Mouse (Mus musculus): ENCODE data around the gene Cep55. TPM values are rescaled to one million over a fixed set of nuclear protein-coding genes. Genes with fewer than 3 reads are reported as not detected.
A peak's percentile ranks its signal among the peaks of the same experiment; 100 is the strongest.

Gene Cep55
- total RNA-seq, 1 experiment from 2014 or later: 4.1 TPM

GRCm38 (mm10) chr19:38086948-38087551 lies 32.2 kb downstream of the Cep55 start:
- no peak for ATAC-seq (replicated peaks; ENCODE audit: insufficient number of reproducible peaks, low FRiP score, low TSS enrichment, poor library complexity, severe bottlenecking)

DNA sequence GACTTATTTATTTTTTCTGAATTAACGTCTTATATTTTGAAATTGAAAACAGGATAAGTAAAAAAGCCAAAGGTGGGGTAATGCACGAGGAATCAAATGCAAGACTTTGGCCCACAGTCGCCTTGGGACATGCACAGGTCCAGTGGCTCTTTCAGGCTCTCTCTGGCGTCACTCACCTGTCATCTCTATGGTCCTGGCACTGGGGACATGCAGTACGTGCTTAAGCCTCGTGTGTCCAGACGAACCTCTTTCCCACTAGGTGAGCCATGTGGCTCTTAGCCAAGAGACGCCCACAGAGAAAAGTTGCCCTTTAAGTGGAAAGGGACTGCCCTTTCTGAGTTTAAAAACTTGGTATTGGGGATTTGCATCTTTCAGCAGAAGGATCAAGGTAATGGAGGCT lies 34.5 kb downstream of the Cep55 start:
- ATAC-seq (replicated peaks; ENCODE audit: insufficient number of reproducible peaks, low FRiP score, low TSS enrichment, poor library complexity, severe bottlenecking): no peak

DNA sequence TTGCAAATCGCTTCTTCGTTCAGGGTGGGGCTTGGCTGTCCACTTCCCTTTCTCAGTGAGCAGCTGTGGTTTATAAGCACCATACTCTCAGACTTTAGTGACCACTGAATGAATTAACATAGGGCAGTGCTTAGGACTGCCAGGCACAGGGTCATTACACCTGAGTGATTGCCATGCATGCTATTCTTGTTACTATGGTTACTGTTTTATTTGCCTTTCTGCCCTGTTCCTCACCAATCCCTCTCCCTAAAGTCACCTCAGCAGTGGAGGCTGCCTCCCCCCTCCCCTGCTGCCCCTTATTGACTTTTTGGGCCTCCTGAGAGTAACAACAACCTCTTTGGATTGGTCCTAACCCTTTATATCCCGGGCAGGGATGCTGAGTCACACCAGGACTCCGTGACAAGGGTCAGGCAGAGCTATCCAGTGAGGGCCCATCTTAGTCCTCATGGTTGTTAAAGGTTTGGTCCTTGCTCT lies 36.7 kb downstream of the Cep55 start:
- ATAC-seq (replicated peaks; ENCODE audit: insufficient number of reproducible peaks, low FRiP score, low TSS enrichment, poor library complexity, severe bottlenecking): peak; percentile 37; the same call in 1 of the 2 replicates

DNA sequence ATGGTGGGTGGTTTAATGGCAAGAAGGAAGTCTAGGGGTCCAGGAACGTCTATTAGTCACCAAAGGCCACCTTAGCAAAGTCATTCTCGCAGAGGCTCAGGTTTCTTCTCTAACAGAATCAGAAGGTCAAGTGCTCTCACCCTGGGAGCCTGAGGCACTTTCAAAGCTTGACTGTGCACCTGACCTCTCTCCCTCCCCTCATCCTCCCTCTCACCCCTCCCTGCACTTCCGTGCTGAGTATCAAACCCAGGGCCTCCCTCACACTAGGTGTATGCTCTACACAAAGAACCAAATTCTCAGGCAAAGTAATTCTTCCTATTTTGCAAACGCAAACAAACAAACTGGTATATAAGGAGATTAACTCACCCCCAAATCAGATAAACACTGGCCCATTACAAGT lies 41.4 kb downstream of the Cep55 start:
- no peak for ATAC-seq (replicated peaks; ENCODE audit: insufficient number of reproducible peaks, low FRiP score, low TSS enrichment, poor library complexity, severe bottlenecking)

GRCm38 (mm10) chr19:38096858-38097758 lies 42.3 kb downstream of the Cep55 start, which contains the start of gene Ffar4:
Ffar4 (plus strand) TSS chr19:38097071.
- no peak for ATAC-seq (replicated peaks; ENCODE audit: insufficient number of reproducible peaks, low FRiP score, low TSS enrichment, poor library complexity, severe bottlenecking)

GRCm38 (mm10) chr19:38107871-38108270 lies 53.1 kb downstream of the Cep55 start:
- no peak for ATAC-seq (replicated peaks; ENCODE audit: insufficient number of reproducible peaks, low FRiP score, low TSS enrichment, poor library complexity, severe bottlenecking)

DNA sequence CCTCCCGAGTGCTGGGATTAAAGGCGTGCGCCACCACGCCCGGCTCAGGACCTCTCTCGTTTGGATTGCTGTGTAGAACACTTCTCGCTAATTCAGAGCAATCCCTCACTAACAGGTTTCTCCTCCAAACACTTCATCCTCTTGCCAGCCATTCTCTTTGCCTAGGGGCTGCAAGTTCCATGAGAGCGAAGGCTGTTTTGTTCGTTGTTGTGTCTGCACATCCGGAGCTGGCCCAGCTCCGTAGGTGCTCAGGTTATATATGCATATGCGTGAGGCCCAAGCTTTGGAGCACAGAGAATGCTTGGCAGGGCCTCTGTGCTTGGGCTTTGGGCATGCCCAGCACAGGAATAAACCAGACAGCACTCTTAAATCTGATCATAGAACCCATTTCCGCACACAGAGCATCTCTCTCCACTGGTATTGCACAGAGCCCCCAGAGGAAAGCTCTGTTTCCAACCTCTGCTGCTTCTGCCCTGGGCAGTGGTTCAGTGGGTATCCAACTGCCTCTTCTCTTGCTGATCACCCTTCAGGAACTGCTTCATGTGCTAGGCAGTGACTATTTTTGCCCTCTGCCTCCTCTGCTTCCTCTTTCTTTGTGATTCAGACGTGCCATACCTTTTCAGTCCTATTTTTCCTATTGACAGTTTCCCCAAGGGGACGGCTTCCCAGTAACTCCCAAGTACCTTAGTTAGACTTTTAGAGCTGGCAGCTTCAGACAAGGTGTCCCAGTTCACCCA lies 54.9 kb downstream of the Cep55 start:
- ATAC-seq (replicated peaks; ENCODE audit: insufficient number of reproducible peaks, low FRiP score, low TSS enrichment, poor library complexity, severe bottlenecking): no peak

DNA sequence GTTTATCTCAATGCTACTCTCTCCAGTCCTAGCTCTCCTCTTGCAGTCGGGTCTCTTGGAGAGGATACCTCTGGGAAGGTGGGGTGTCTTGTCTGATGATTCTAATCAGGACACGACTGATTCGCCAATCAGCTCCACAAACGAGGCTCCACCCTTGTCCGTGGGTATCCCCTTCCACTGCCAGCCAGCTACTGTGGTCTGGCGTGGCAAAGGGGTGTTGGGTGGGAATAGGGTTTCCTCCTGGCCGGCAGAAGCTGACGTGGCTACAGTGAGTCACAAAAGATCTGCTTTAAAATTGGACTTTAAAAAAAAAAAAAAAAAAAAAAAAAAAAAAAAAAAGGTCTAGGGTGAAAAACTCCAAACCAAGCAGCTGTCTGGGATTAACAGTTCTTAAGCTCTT lies 56.2 kb downstream of the Cep55 start:
- ATAC-seq (replicated peaks; ENCODE audit: insufficient number of reproducible peaks, low FRiP score, low TSS enrichment, poor library complexity, severe bottlenecking): no peak

GRCm38 (mm10) chr19:38112575-38112974 lies 57.8 kb downstream of the Cep55 start:
- ATAC-seq (replicated peaks; ENCODE audit: insufficient number of reproducible peaks, low FRiP score, low TSS enrichment, poor library complexity, severe bottlenecking): no peak

- ATAC-seq (replicated peaks; ENCODE audit: insufficient number of reproducible peaks, low FRiP score, low TSS enrichment, poor library complexity, severe bottlenecking): no peak
These were observed 60.2 kb downstream of the Cep55 start for GRCm38 (mm10) chr19:38114834-38115491.

DNA sequence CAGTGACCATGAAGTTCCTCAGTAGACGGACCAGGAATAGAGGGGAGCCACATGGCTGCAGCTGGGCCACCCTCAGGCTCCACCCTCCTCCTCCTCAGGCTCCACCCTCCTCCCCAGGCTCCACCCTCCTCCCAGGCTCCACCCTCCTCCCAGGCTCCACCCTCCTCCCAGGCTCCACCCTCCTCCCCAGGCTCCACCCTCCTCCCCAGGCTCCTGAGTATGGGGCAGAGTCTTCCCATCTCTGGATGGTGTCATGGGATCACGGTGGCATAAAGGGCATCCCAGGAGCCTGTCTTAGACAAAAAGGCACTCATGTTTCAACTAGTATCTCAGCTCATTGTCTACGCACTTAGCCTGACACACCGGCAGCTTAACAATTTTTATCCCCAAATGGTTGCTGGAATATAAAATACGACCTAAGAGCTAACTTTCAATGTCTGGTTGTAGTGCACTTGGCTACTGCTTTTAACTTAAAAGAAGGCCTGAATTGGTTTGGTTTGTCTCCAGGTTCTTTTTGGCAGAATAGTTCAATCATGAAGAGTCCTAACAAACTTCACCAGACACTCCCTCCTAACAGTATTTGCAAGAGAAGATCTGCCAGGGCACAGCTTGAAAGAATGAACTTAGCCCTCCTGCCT lies 65.4 kb downstream of the Cep55 start:
- ATAC-seq (replicated peaks; ENCODE audit: insufficient number of reproducible peaks, low FRiP score, low TSS enrichment, poor library complexity, severe bottlenecking): no peak

DNA sequence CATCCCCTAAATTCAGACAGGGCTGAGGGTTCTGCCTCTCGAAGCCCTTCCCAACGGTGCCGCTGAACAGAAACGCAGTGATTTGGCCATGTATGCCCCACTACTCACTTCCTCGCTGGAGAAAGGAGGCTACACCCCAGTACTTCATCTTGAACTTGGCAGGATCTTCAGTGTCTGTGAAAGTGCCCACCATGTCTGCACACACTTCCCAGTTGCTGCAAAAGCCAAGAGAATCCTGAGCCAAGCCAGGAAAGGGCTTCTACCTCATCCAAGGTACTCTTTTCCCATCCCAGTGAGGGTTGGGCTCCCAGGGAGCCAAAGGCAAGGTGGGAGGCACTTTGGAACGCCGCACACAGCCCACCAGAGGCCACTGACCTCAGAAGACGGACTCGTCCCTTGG lies 69.1 kb downstream of the Cep55 start:
- no peak for ATAC-seq (replicated peaks; ENCODE audit: insufficient number of reproducible peaks, low FRiP score, low TSS enrichment, poor library complexity, severe bottlenecking)

Other genes with a start within 250 kb of the Cep55 start
- 4.6 to 10.5 TPM (median 7.5 TPM) in 3 replicates for gene Myof, start 11.4 kb upstream of the Cep55 start, total RNA-seq (2017)
- 0.32 TPM in 1 of 3 replicates, not detected in the others for gene Ffar4, start 42.1 kb downstream of the Cep55 start, total RNA-seq (2017)
- gene Rbp4, start 70.3 kb downstream of the Cep55 start, total RNA-seq (2017): not detected in 3 replicates
- not detected in 3 replicates for gene Pde6c, start 77.8 kb downstream of the Cep55 start, total RNA-seq (2017)
- gene Fra10ac1, start 169.1 kb downstream of the Cep55 start, total RNA-seq (2017): 21.3 to 28.9 TPM (median 22.3 TPM) in 3 replicates
- gene Lgi1, start 209.5 kb downstream of the Cep55 start, total RNA-seq (2017): not detected in 3 replicates